Mouse (Mus musculus): Measurements from ENCODE around the gene Gsg1l2.
A peak's percentile ranks its signal among the peaks of the same experiment; 100 is the strongest.

The Gsg1l2 gene

DNA sequence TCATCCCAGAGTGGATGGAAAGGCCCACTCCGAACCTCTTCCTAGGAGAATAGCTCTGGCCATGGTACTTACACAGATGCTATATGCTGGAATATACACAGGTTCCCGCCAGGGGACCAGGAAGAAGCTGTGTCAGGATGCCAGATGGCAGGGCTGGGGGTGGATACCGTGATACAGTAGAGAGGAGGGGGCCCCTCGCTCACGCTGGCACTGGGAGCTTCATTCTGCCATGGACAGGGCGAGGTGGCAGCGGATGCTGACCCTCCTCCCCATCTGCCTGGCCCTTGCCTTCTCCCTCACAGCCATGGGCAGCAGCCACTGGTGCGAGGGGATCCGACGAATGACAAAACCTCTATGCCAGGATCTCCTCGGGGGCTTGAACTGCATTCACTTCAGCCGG is at the start of gene Gsg1l2:
TSS of gene Gsg1l2 (plus strand) at position 230 of the 400 bp plus-strand sequence.
- DNase-seq (ENCODE audit: low spot score): no peak

DNA sequence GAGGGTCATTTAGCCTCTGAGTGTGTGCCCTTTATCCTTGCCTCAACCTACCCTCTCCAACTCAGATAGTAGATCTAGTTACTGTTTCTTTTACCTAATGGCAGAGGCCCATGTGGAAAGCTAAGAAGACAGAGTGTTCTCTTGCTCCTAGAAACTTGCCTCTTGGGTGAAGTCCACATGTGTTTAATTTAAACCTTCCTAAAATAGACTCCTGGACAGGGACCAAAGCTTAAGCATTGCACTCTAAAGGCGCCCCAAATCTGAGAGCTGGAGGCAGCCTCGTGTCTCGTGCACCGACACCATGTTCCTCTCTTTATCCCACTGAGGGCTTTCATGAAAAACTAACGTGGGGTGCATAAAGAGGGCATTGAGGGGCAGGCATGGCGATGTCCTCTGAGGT is 47.3 kb upstream of the Gsg1l2 start:
- no peak for DNase-seq (ENCODE audit: low spot score)

DNA sequence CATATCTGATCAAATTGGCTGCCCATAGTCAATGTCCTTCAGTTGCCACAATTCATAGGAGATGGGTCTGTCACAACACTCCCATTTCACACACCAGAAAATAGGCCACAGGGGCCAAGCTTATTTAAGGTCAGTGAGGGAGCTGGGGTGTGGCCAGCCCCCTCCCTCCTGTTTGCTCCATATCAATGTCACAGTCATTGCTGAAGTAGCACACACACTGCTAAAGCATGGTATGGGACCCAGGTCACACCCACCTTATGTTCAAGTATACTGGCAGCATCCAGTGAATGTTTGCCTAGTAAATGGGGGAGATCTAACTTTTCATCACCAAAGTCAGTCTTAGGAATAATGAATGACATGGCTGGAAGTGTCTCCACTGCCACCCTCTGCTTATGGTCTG is 45.7 kb upstream of the Gsg1l2 start:
- DNase-seq (ENCODE audit: low spot score): no peak

DNA sequence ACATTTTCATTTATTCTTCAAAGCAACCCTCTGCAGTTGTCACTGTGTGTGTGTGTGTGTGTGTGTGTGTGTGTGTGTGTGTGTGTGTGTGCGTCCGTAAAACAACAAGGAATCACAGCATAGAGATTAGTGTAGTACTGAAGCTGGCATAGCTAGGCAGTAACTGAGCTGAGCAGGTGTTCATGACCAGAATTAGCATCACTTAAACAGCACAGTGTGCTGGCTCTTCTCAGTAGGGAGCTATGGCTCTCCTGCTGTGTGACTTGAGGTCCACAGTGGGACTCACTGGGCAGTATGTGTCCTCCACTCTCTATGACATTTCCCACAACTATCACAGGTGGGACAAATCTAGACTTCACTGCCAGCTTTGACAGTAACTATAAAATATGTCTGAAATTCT is 43.4 kb upstream of the Gsg1l2 start:
- DNase-seq (ENCODE audit: low spot score): no peak

DNA sequence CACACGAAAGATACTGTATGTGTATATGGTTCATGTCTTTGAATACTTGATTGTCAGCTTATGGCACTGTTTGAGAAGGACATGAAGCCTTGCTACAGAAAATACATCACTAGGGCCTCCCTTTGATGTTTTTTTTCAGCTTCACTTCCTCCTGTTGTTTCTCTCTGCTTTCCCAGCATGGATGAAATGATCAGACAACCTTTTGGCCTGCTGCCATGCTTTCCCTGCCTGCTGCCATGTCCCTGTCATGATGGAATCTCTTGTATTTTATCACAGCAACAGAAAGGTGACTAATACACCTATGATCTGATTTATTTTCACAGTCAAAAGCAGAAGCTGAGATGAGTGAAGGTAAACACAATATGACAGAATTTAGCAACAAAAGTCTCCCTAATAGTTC is 40.7 kb upstream of the Gsg1l2 start:
- no peak for DNase-seq (ENCODE audit: low spot score)

DNA sequence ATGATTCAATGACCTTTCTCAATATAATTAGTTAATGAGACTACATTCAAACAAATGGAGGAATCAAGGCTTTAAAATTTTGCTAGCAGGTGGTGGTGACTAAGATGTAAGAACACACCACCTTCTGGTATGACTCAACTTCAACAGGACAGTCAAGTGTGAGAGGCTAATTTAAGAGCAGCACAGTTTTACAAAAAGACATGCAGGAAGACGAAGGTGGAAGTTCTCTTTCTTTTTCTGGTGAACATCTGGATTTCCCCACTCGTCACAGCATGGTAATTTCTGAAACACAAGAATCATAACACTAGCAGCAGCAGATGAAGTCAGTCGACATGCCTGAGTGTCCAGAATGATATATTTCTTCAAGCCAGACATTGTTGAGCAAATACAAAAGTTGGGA is 39.8 kb upstream of the Gsg1l2 start:
- no peak for DNase-seq (ENCODE audit: low spot score)

DNA sequence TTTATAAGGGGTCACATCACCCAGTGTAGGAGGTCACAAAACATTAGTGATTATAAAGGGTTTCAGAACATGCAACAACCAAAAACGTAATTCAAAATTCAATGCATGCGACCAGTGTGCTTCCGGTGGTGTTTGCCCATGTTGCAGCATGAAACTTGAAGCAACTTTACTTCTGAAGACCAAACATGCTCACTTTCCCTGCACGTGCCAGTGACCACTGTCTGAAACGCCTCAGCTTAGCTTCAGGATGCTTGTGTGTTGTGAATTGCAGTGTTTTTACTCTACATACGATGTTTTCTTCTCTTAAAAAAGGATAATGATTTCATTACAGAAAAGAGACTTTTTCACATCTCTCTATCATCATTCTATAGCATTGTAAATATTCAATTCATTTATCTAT is 36.1 kb upstream of the Gsg1l2 start:
- no peak for DNase-seq (ENCODE audit: low spot score)

DNA sequence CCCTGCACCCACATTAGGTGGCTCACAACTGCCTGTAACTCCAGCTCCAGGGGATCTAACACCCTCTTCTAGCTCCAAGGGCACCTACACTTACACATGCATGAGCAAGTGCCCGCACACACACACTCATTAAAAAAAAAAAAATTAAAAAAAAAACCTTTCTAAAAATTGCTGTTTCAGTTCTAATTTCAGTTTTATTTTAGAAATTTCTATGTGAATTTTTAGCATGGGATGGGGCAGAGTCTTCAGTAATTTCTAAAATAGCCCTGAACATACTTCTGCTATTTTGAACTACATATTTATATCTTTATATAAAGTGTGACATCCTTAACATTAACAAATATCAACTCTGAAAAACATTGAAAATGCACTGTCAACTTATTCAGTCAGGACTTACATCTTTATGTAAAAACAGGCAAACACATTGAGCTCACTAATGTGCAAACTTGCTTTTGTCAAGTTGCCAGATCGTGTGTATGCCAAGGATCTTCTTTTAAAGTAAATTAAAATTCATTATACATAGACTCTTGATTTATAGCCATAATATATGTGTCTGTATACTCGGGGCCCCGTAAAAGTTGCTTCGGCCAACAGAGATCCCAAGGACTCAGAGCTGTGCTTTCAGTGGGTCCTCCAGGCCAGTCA is 35.4 kb upstream of the Gsg1l2 start:
- no peak for DNase-seq (ENCODE audit: low spot score)

DNA sequence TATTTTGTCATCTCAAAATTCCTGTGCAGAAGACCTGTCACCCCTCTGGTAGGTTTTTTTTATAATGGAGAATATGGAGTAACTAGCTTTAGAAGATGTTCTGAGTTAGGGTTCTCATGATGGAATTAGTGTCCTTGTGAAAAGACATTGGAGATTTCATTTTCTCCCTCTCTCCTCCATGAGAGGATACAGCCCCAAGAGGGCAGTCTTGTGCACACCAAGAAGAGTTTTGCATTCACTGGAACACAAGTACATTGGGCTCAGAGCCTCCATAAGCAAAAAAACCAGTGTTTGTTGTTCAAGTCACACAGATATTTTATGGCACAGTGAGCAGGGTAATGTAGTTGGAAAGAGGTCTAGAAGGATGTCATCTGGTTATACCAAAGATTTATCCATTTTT is 32.8 kb upstream of the Gsg1l2 start:
- DNase-seq (ENCODE audit: low spot score): no peak

DNA sequence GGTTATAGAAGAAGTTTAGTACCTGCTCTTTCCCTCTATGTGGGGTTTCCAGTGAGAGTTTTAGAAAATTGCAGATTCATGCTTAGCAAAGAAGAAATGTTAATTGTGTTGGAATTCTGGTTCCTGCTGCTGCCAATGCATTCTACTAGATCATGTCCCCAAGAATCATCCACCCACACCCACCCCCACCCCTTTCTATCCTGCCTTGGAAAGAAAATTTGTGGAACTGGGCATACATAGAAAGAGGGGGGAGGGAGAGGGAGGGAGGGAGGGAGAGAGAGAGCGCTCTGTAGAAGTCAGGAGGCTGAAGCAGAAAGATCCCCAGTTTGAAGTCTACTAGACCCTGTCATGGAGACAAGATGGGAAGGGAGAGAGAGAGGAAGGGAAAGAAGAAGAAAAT is 18.1 kb upstream of the Gsg1l2 start:
- no peak for DNase-seq (ENCODE audit: low spot score)

DNA sequence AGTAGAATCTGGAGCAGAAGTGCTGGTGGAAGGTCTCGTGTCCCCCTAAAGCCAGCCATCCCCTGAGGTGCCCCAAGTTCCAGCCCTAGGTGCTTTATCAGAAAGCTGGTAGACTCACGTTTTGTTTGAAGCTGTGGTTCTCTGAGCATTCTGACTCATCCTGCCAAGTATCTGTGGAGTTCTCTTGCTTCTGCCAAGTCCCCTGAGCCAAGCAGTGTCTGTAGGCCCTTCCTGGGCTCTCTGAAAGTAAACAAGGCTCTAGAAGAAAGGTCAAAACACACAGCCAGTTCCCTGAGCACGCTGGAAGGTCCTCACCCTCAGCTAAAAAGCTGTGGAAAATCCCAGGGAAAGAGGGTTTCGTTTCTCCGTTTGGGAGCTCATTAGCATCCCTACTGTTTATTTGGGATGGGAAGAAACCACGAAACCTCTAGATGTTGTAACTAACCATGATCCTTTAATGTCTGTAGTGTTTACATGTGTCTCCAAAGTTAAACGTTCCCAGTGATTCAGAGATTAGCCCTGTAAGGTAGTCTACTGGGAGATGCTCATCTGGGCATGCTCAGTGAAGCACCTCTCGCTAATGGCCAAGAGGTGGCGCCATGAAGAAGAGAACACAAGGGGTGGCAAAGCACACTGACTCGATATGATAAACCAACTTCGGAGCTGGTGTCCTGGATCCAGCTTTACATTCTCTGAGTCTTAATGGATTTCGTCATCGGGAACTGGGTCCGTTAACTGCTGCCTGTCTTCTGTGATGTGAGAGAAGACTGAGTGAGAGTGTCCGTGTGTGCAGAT is 16.8 kb upstream of the Gsg1l2 start:
- DNase-seq (ENCODE audit: low spot score): no peak

DNA sequence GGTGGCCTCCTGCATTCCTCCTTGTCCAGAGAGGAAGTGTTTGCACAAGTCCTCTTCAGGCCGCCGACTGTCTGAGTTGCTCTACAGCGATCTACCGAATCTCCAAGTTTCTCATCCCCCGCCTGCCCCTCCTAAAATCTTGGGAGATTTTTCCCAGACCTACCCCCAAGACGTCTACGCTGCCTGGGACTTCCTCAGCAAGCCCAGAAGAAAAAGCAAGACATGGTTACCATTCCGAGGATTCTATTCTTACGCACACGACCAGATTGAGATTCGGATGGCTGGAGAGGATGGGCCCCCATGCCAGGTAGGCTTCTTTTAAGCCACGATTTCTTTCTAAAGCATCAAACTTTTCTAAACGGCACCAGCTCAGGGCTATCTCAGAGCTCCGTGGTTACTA is 3.4 kb upstream of the Gsg1l2 start, which contains the start of gene Glp2r:
TSS of gene Glp2r (minus strand) at position 101 of the 400 bp plus-strand sequence.
- no peak for DNase-seq (ENCODE audit: low spot score)

DNA sequence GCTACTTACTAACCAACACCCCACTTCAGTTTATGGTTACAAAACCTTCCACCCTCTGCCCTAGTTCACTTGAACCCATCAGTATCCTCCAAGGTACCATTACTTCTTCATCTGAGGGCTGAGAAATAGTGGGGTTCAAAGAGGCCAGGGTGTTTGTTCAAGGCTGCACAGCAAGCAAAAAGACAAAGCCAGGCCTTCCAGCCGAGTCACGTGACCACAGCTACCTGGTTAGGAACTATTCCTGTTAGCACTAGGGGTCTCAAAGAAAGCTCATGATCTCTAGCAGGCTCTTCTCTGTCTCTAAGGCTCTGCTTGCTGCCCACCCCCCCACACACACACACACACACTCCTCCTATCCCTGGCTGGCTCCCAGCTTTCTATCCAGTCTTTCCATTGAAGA is 2.7 kb upstream of the Gsg1l2 start:
- DNase-seq (ENCODE audit: low spot score): no peak

DNA sequence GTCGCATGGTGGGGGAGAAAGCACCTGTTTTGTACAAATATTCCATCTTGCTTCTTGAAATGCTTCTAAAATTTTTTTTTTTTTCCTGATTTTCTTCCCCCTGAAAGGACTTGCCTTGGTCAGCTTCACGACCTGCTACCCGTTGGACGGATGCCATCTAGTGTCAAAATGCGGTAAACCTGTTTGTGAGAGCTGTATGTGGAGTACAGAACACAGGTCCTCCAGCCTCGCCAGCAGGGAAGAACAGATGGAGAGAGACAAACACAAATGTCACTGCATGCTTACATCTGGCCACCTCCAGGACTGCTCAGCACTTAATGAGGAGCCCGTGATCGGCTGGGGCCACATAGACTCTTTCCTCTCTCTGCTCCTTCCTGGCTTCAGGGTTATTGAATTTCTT is 1.8 kb upstream of the Gsg1l2 start:
- DNase-seq (ENCODE audit: low spot score): peak; percentile 43

DNA sequence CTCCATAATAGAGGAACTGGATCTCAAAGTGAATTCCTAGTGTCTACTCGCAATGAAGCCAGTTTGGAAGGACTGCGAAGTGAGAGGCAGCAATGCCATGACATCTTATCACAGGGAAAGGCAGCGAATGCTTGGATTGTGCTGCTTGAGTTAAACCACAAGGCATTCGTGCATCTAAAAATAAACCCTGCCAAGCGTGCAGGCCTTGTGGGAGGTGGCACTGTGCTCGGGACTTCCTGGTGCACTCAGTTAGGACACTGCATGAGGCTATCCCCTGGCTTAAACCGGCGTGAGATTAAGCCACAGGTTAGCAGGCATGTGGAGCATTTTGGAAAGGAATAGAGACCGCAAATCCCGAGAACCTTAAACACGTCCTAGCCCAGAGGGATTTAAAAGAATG is 15.8 kb downstream of the Gsg1l2 start:
- no peak for DNase-seq (ENCODE audit: low spot score)

DNA sequence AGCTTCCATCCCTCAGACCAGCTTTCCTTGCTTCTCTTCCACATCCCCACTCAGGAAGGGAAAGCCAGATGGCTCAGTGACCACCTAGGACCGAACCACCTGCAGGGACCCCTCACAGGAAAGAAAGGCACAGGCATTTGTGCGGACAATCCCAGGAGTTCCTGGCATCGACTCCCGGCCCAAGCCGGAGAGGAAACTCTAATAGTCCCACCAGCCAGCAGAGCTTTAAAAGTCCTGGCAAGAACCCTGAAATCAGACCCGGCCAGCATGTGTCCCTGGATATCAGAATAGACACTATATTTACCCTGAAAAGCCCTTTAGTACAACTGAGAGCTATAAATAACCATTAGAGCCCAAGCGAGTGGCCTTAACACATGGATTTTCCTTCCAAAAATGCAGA is 23.5 kb downstream of the Gsg1l2 start, which contains the start of gene Dhrs7c:
TSS of gene Dhrs7c (plus strand) at position 257 of the 400 bp plus-strand sequence.
- DNase-seq (ENCODE audit: low spot score): no peak

DNA sequence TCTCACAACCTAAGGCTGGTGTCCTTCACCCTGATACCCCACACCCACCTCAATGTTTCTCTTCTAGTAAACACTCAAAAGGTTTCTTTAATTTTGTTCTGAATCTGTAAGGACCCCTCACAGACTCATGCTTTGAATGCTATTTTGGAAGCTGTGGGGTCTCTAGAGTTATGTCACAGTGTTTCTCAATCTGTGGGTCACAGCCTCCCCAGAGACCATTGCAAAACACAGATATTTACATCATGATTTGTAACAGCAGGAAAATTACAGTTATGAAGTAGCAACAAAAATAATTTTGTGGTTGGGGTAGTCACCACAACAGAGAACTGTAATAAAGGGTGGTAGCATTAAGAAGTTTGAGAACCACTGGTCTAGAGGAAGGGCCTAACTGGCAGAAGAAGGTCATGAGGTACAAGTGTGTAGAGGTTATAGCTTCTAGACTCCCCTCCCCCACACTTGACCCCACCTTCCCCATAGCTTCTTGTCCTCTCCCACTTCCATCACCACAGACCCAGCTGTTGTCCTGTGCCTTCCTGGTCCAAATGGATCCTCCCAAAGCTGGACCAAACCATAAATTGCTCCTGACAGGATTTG is 25.8 kb downstream of the Gsg1l2 start:
- DNase-seq (ENCODE audit: low spot score): no peak

DNA sequence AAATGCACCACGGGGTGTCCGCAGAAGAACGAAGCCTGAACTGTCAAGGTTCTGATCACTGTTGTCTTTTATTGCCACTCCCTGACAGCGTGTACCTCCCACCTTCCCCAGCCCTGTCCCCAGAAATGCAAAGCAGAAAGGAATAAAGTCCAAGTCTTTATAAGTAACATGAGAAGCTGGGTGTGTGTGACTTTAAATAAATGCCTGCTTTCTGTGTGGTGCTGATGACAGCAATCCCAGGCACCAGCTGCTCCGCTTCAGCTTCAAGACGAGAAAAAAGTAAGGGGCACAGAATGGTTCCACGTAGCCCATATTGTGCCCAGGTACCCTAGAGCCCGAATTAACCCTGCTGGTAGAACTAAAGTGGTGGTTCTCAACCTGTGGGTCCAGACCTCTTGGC is 26.8 kb downstream of the Gsg1l2 start:
- no peak for DNase-seq (ENCODE audit: low spot score)

DNA sequence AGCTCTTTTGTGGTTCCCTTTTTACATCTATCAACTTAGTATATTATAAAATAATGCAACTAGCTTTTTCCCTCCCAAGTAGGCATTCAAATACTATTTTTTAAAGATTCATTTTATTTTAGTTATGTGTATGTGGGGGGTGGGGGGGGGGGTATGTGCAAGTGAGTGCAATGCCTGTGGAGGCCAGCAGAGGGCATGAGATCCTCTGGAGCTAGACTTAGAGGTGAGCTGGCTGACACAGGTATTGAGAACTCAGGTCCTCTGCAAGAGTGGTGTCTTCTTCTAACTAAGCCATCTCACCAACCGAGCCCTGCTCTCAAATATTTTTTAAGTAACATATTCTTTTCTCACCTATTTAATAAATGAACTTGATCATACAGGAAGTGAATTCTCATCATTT is 31.1 kb downstream of the Gsg1l2 start:
- no peak for DNase-seq (ENCODE audit: low spot score)

DNA sequence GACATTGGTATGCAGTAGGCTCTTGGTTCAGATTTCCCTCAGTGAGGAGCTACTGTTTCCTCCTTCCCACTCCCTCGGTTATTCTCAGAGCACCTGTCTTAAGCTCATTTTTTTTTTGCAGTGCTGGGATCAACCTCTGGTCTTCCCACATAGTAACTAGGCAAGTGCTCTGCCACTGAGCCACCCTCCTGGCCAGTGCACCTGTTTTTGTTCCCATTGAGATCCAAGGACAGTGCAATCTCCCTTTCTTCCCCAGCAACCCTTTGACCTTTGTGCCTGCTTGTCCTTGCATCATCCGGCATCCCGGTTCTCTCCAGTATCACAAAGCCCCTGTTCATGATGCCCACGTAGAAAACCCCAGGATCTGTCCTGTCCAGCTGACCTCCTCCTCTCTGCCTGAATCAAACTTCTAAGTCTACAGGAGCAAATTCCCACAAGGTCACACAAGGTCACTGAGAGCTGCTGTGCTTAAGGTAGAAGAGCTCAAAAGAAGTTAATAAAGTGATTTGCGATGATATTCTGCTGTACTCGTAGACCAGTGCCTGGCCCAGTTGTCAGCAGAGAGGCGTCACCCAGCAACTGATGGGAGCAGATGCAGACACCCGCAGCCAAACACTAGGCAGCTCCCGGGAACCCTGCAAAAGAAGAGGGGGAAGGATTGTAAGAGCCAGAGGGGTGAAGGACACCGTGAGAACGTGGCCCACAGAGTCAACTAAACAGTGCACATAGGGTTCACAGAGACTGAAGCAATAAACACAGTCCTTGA is 32.6 kb downstream of the Gsg1l2 start:
- DNase-seq (ENCODE audit: low spot score): no peak

DNA sequence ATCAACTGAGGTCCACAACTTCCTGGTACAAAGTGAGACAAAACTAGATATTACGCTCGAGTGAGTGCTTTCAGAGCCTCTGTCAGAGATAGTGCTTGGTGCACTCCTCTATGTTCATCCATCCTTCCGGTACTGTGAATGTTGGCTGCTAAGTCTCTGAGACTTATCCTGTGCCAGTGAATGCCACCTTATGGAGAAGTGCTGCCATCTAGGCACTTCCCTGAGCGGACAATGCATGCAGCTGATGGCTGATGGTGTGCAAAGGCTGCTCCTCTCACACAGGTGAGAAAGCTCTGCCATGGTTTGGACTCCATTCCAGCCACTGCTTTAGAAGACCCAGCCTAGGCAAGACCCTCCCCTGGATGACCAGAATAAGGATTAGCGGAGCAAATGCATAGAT is 33.6 kb downstream of the Gsg1l2 start:
- no peak for DNase-seq (ENCODE audit: low spot score)

DNA sequence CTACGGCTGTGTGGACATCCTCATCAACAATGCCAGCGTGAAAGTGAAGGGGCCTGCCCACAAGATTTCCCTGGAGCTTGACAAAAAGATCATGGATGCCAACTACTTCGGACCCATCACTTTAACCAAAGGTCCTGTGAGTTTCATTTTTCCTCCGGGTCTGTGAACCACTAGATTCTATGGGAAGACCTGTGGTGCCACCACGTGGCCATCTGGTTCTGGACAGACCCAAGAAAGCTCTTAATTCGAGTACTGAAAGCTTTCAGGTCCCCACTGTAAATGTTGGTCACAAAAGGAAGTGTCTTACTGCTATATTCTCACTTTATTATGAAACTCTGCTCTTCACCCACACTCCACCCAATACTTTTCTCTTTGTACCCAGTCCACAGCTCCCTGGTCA is 37.1 kb downstream of the Gsg1l2 start:
- DNase-seq (ENCODE audit: low spot score): no peak

DNA sequence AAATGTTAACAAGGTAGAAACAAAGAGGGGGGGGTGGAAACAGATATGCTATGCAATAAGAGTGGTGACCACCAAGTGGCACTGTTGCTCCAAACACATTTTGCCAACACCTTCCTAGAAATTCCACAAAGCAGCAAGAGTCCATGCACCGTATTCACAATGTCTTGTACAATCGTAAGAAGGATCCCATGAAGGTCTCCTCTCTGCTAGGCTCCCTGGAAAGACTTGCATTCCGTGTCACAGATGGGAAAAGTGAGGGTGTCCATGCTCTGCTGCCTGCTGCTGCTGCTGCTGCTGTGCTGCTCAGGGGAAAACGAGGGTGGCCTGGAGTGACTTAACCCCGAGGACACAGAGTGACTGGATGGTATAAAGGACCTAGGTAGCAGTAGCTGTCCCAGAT is 45.2 kb downstream of the Gsg1l2 start:
- peak; percentile 4 for DNase-seq (ENCODE audit: low spot score)
